Mouse (Mus musculus) testis, adult 2 months (tissue): ENCODE data around the gene Rasef.

ENCODE experiments used
- CTCF ChIP-seq: fragments of 200-500 bp; IDR thresholded peaks from 2 replicates; pipeline ENCODE4 v1.5.1; 2012; ENCODE audit warnings: low read depth, mild to moderate bottlenecking, inconsistent platforms, low read length, moderate library complexity; ENCODE audit not compliant: control insufficient read depth, insufficient read depth, insufficient replicate concordance
- POLR2A ChIP-seq: fragments of 200-500 bp; IDR thresholded peaks from 2 replicates; pipeline ENCODE4 v1.6.1; 2012; ENCODE audit warnings: low read depth, mild to moderate bottlenecking, inconsistent platforms, low read length, moderate library complexity; ENCODE audit not compliant: control insufficient read depth

GRCm38 (mm10) chr4:73772028-73772427 lies 18.8 kb downstream of the Rasef start:
- no peak for TF ChIP-seq POLR2A
- no peak for TF ChIP-seq CTCF
